In genomic region chrX:88158037-88158436, GRCm38 (mm10) we compare ENCODE assay signal across 25 mouse cellular contexts. TPM values are rescaled to one million over a fixed set of nuclear protein-coding genes. Genes with fewer than 3 reads are reported as not detected.
DNase-seq lines count a peak whose midpoint lies in the region; ATAC-seq and TF ChIP-seq lines count a peak whose summit lies in the region.
"Had no signal": no experiment of that assay in that cellular context is flagged by ENCODE, and none has a peak within 500 bp of the region (broad histone marks: within the 10 kb centered on the region; RNA-seq: fewer than 3 reads in every experiment).

No protein-coding gene starts in this region.

- peak; percentile 22; the same call in 1 of the 2 replicates for ATAC-seq in midbrain, embryonic 11.5 days (ENCODE audit: low FRiP score)
- ATAC-seq in midbrain, embryonic 15.5 days (replicated peaks) = no peak
- ATAC-seq: activated CD4-positive, CD25-positive, alpha-beta regulatory T cell, adult 4 months; hindbrain, postnatal 0 days; intestine, embryonic 16.5 days; Patski had no signal

- 40% methylated on average over 2 of the region's 2 CpGs for WGBS in midbrain, embryonic 11.5 days
- 38% methylated on average over 2 of the region's 2 CpGs for WGBS in midbrain, embryonic 15.5 days

- no peak overlapping the region for H3K9ac ChIP-seq in midbrain, embryonic 11.5 days (ENCODE audit: low read length)
- H3K9ac ChIP-seq in midbrain, embryonic 15.5 days = no peak overlapping the region
- no peak overlapping the region for H3K9ac ChIP-seq in ES-Bruce4 (ENCODE audit: low read depth, poor library complexity, severe bottlenecking)
- H3K9ac ChIP-seq: heart, embryonic 15.5 days; liver, embryonic 13.5 days; stomach, embryonic 15.5 days had no signal

- H3K27ac ChIP-seq in midbrain, embryonic 11.5 days (ENCODE audit: low read depth, low read length) = no peak overlapping the region
- no peak overlapping the region for H3K27ac ChIP-seq in midbrain, embryonic 15.5 days
- no peak overlapping the region for H3K27ac ChIP-seq in ES-Bruce4 (ENCODE audit: insufficient read depth, low read length)
- H3K27ac ChIP-seq: embryonic facial prominence, embryonic 10.5 days; heart, embryonic 15.5 days; hindbrain, postnatal 0 days; layer of hippocampus, adult 2 months; liver, embryonic 13.5 days; stomach, embryonic 15.5 days had no signal

- no peak for TF ChIP-seq CTCF in ES-Bruce4 (IDR thresholded peaks at IDR 0.05; ENCODE audit: low read depth, low read length)

- TF ChIP-seq POLR2A in ES-Bruce4 (IDR thresholded peaks at IDR 0.05; ENCODE audit: insufficient read depth, low read length) = no peak

- DNase-seq in embryo, embryonic 11 days = peak; percentile 0
- DNase-seq in embryo, embryonic 10.5 days (ENCODE audit: low spot score) = no peak
- no peak for DNase-seq in midbrain, embryonic 11.5 days (ENCODE audit: low spot score, missing footprints)
- peak; percentile 2 for DNase-seq in brain, adult 2 months (ENCODE audit: low read depth, low spot score)
- DNase-seq in layer of hippocampus, postnatal 25 days (ENCODE audit: extremely low spot score in 1 of 2, low spot score in 1 of 2) = no peak
- DNase-seq: adrenal gland, adult 8-10 months; cerebellum, adult 8-10 months; heart, postnatal 36 days; kidney, postnatal 25 days; liver, embryonic 13.5 days; lung, adult 2 months; thymus, adult 18-20 months; thymus, postnatal 36 days had no signal

- no peaks in the 10 kb centered on the region for H3K4me1 ChIP-seq in midbrain, embryonic 11.5 days (ENCODE audit: control insufficient read depth, insufficient read depth, low read length)
- no peaks in the 10 kb centered on the region for H3K4me1 ChIP-seq in midbrain, embryonic 15.5 days
- peaks cover 2% of the 10 kb centered on the region for H3K4me1 ChIP-seq in ES-Bruce4 (ENCODE audit: control insufficient read depth, insufficient read depth, low read length)
- H3K4me1 ChIP-seq: embryonic facial prominence, embryonic 10.5 days; heart, embryonic 15.5 days; liver, embryonic 13.5 days; stomach, embryonic 15.5 days had no signal

- H3K4me2 ChIP-seq in midbrain, embryonic 11.5 days = no peak overlapping the region
- H3K4me2 ChIP-seq in midbrain, embryonic 15.5 days = no peak overlapping the region
- H3K4me2 ChIP-seq: heart, embryonic 15.5 days; liver, embryonic 13.5 days; stomach, embryonic 15.5 days had no signal

- H3K9me3 ChIP-seq in midbrain, embryonic 11.5 days (ENCODE audit: control insufficient read depth, low read length) = no peaks in the 10 kb centered on the region
- H3K9me3 ChIP-seq in midbrain, embryonic 15.5 days = no peaks in the 10 kb centered on the region
- no peaks in the 10 kb centered on the region; the same call in 1 of the 2 replicates for H3K9me3 ChIP-seq in ES-Bruce4 (replicated peaks; ENCODE audit: control insufficient read depth, insufficient read depth, low read length, poor library complexity, severe bottlenecking)
- H3K9me3 ChIP-seq: embryonic facial prominence, embryonic 10.5 days; heart, embryonic 15.5 days; liver, embryonic 13.5 days; stomach, embryonic 15.5 days had no signal

- H3K27me3 ChIP-seq in midbrain, embryonic 11.5 days (ENCODE audit: control insufficient read depth, insufficient read depth, low read length) = no peaks in the 10 kb centered on the region
- no peaks in the 10 kb centered on the region for H3K27me3 ChIP-seq in midbrain, embryonic 15.5 days (replicated peaks)
- H3K27me3 ChIP-seq in ES-Bruce4 (ENCODE audit: control insufficient read depth, insufficient read depth, low read length, poor library complexity, severe bottlenecking) = no peaks in the 10 kb centered on the region
- H3K27me3 ChIP-seq: heart, embryonic 15.5 days; liver, embryonic 13.5 days; stomach, embryonic 15.5 days had no signal

- no peaks in the 10 kb centered on the region for H3K36me3 ChIP-seq in midbrain, embryonic 11.5 days (ENCODE audit: control insufficient read depth, insufficient read depth, low read length)
- no peaks in the 10 kb centered on the region for H3K36me3 ChIP-seq in midbrain, embryonic 15.5 days (replicated peaks)
- H3K36me3 ChIP-seq in ES-Bruce4 (ENCODE audit: control insufficient read depth, insufficient read depth, low read length, poor library complexity, severe bottlenecking) = no peaks in the 10 kb centered on the region
- H3K36me3 ChIP-seq: embryonic facial prominence, embryonic 10.5 days; heart, embryonic 15.5 days; liver, embryonic 13.5 days; stomach, embryonic 15.5 days had no signal

- H3K4me3 ChIP-seq in midbrain, embryonic 11.5 days (ENCODE audit: low read depth, low read length) = no peak overlapping the region
- no peak overlapping the region for H3K4me3 ChIP-seq in midbrain, embryonic 15.5 days
- no peak overlapping the region for H3K4me3 ChIP-seq in ES-Bruce4 (ENCODE audit: low read depth, low read length)
- H3K4me3 ChIP-seq: embryonic facial prominence, embryonic 10.5 days; heart, embryonic 15.5 days; layer of hippocampus, adult 2 months; liver, embryonic 13.5 days; stomach, embryonic 15.5 days had no signal

- peak; percentile 64 for TF ChIP-seq EP300 in ES-Bruce4 (IDR thresholded peaks at IDR 0.05; ENCODE audit: insufficient read depth, low read depth, low read length)

RNA-seq across cellular contexts. Expression of gene Il1rapl1, which starts 42.6 kb away (rescaled TPM):
- polyA plus RNA-seq in midbrain, embryonic 11.5 days (2014; fragmentation: Nextera tagmentation; extraction: Ambion mirVana) = 0.22 and 0.53 TPM in 2 replicates
- 4.5 and 5.8 TPM in 2 replicates for polyA plus RNA-seq in midbrain, embryonic 15.5 days (2015; fragmentation: Nextera tagmentation; extraction: Ambion mirVana)
- polyA plus RNA-seq in ES-Bruce4 (2011; ENCODE audit: insufficient read depth, insufficient read length, low read depth, missing spikeins) = not detected in 2 replicates
- 10 to 100 TPM; 16.2 to 20.5 TPM for total RNA-seq in layer of hippocampus, postnatal 25 days (2021)
- total RNA-seq: megakaryocyte, adult 5-6 weeks had no signal
- polyA plus RNA-seq: activated CD4-positive, CD25-positive, alpha-beta regulatory T cell, adult 4 months; gonadal fat pad, adult 2 months; liver, embryonic 13.5 days; lung, adult 2 months; Patski had no signal

Comparison
In these comparisons a context has a peak if more than half of its experiments do, and no peak if none do; other contexts are left out.
1. DNase-seq: peak in embryo, embryonic 11 days (single experiment) and brain, adult 2 months (single experiment); none in embryo, embryonic 10.5 days (single experiment), midbrain, embryonic 11.5 days (single experiment) and layer of hippocampus, postnatal 25 days (0 of 2).